Mouse (Mus musculus) ES-Bruce4 (cell line): ENCODE measurements around the gene Gm17617.

Experiments
- CTCF ChIP-seq: IDR thresholded peaks from one replicate; pipeline ENCODE4 v1.8.1; 2011; ENCODE audit warnings: low read depth, low read length
- POLR2A ChIP-seq: IDR thresholded peaks from one replicate; pipeline ENCODE4 v1.8.1; 2011; ENCODE audit warnings: low read length; ENCODE audit not compliant: insufficient read depth

GRCm38 (mm10) chr13:55140271-55140670, 6.9 kb upstream of the Gm17617 start:
- TF ChIP-seq CTCF = no peak
- no peak for TF ChIP-seq POLR2A
